Mouse (Mus musculus) liver, embryonic 16.5 days (tissue): ENCODE results near the gene Fcf1. TPM values are rescaled to one million over a fixed set of nuclear protein-coding genes. Genes with fewer than 3 reads are reported as not detected.
A peak's percentile ranks its signal among the peaks of the same experiment; 100 is the strongest.

Experiments
- ATAC-seq: fragments of 200-750 bp; cut with Nextera tagmentation; 2 replicates; pipeline ENCODE4 v1.8.0; 2017; ENCODE audit warnings: low read depth, mild to moderate bottlenecking, moderate number of reproducible peaks, moderate library complexity
- H3K27ac ChIP-seq: fragments of 300-500 bp; sonication (generic); 2 replicates; pipeline ENCODE4 v1.5.1; 2014; ENCODE audit warnings: mild to moderate bottlenecking, low read length
- H3K27me3 ChIP-seq: fragments of 300-500 bp; sonication (generic); 2 replicates; pipeline ENCODE4 v1.6.1; 2014; ENCODE audit warnings: low read depth, low read length, mixed read lengths; ENCODE audit not compliant: control insufficient read depth, insufficient read depth
- H3K36me3 ChIP-seq: fragments of 300-500 bp; sonication (generic); 2 replicates; pipeline ENCODE4 v1.6.1; 2014; ENCODE audit warnings: mild to moderate bottlenecking; ENCODE audit not compliant: control insufficient read depth, insufficient read depth
- H3K4me1 ChIP-seq: fragments of 300-500 bp; sonication (generic); 2 replicates; pipeline ENCODE4 v1.6.1; 2014; ENCODE audit warnings: low read depth, low read length, mixed read lengths; ENCODE audit not compliant: control insufficient read depth
- H3K4me2 ChIP-seq: fragments of 300-500 bp; sonication (generic); 2 replicates; pipeline ENCODE4 v1.6.1; 2014; ENCODE audit warnings: low read depth, low read length, mixed read lengths
- H3K4me3 ChIP-seq: fragments of 300-500 bp; sonication (generic); 2 replicates; pipeline ENCODE4 v1.5.1; 2014; ENCODE audit warnings: low read depth, mild to moderate bottlenecking, low read length
- H3K9ac ChIP-seq: fragments of 300-500 bp; sonication (generic); 2 replicates; pipeline ENCODE4 v1.6.1; 2014; ENCODE audit warnings: low read depth, low read length
- H3K9me3 ChIP-seq: fragments of 300-500 bp; sonication (generic); replicated peaks from 2 replicates; pipeline ENCODE4 v1.6.1; 2016; ENCODE audit warnings: low read length; ENCODE audit not compliant: control insufficient read depth
- whole genome bisulfite sequencing: fragments of 180-500 bp; shearing (Covaris S2); extraction: QIAGEN DNeasy Blood & Tissue Kit; methylation state at CpG from one replicate; pipeline ENCODE4 v1.1.7; 2014; ENCODE audit not compliant: insufficient replicate concordance; 5-methylcytosine and 5-hydroxymethylcytosine counted together
- polyA plus RNA-seq: library from polyadenylated mRNA; unstranded; fragments of >200 nt; fragmentation: Nextera tagmentation; extraction: Ambion mirVana; gene quantifications from 2 replicates; pipeline ENCODE4 v1.2.1, GENCODE M21; 2015

The Fcf1 gene
- polyA plus RNA-seq, 1 experiment from 2014 or later, result 71.0 TPM

DNA sequence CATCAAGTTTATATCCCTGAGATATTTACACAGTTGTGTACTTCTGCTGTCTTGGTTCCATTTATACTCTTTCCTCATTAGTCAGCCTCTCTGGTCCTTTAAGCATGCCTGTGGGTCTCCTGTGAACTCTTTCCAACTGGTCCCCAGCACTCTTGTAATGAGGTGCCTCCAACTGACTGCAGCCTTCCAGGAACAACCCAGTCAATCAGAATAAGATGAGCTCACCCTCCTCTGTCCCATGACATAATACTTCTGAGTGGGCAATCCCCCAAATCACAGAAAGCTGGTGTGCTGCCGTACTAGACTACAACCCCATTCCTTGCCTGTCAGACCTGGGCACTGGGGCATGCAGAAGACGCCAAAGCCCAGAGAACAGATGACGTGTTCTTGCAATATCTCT, 14.4 kb upstream of the Fcf1 start:
- Histone ChIP-seq H3K36me3 (peaks cover 10% of the 10 kb centered on the region), H3K4me3 (no peak overlapping the region), H3K9ac (no peak overlapping the region), H3K4me2 (no peak overlapping the region), H3K27me3 (no peaks in the 10 kb centered on the region), H3K27ac (no peak overlapping the region), H3K9me3 (no peaks in the 10 kb centered on the region), H3K4me1 (no peaks in the 10 kb centered on the region; the same call in 1 of the 2 replicates)
- ATAC-seq, result no peak
- WGBS, result 89% methylated on average over 3 of the region's 3 CpGs

GRCm38 (mm10) chr12:84958794-84959356, 11.8 kb upstream of the Fcf1 start:
- H3K4me3 ChIP-seq, result no peak overlapping the region
- WGBS, result 62% methylated on average over 1 of the region's 1 CpGs
- H3K9ac ChIP-seq, result no peak overlapping the region
- peaks cover 18% of the 10 kb centered on the region for H3K4me1 ChIP-seq
- H3K9me3 ChIP-seq, result no peaks in the 10 kb centered on the region
- no peak for ATAC-seq
- no peaks in the 10 kb centered on the region for H3K27me3 ChIP-seq
- no peak overlapping the region for H3K27ac ChIP-seq
- H3K4me2 ChIP-seq, result no peak overlapping the region
- peaks cover 14% of the 10 kb centered on the region for H3K36me3 ChIP-seq

DNA sequence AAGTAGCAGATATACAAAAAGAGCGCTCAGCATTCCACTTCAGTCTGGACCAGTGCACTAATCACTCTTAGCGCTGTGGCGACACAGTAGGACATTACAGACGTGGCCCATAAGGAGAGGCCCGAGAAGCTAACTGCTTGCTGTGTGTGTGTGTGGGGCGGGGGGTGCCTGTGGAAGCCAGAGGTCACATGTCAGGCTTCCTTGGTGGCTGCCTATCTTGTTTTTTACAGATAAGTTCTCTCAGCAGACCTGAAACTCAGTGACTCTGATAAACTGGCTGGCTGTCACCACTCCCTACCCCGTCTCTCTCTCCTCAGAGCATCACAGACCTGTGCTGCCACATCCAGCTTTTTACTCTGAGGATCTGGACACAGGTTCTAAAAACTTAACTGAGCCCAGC, 8.1 kb upstream of the Fcf1 start:
- no peaks in the 10 kb centered on the region for H3K9me3 ChIP-seq
- H3K9ac ChIP-seq, result peak overlapping the region; percentile 51
- no peaks in the 10 kb centered on the region for H3K27me3 ChIP-seq
- H3K4me3 ChIP-seq, result peak overlapping the region; percentile 8
- H3K4me1 ChIP-seq, result peaks cover 29% of the 10 kb centered on the region
- peak overlapping the region; percentile 64 for H3K4me2 ChIP-seq
- peak overlapping the region; percentile 87 for H3K27ac ChIP-seq
- WGBS, result 25% methylated on average over 7 of the region's 7 CpGs
- ATAC-seq, result peak; percentile 99
- H3K36me3 ChIP-seq, result peaks cover 24% of the 10 kb centered on the region

DNA sequence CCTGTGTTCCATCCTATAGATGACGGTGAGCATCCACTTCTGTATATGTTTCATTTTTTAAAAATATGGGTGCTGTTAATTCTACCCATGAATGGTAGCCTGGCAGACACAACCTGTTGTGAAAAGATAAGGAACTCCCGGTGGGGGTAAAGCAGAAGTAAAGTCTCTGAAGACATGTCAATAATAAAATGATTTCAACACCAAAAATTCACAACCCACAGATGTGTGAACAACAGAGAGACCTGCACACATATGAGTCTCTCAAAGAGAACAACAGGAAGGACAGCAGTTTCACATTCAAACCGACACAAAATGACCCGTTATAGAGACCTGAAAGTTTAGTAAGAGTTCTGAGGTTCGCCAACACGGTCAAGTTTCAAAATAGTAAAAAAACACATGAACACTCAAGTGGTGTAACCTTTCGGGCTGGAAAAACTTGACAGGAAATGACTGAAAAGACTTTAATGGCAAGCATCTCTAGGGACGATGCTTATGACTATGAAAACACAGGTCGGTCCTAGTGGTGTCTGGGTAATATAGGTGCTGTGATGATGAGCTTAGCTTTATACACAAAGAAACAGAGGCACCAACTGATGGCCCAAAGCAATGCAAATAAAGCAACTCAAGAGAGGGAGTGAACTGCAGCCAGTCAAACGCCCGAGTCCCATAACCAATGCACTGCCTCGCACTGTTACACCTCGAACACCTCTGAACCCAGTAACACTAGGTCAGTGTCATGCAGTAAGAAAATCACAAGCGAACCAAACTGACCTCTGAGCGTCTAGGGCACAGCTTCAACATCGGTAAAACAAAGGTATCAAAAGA, 1.7 kb upstream of the Fcf1 start:
- Histone ChIP-seq H3K36me3 (peaks cover 16% of the 10 kb centered on the region), H3K4me2 (peak overlapping the region; percentile 70), H3K27ac (peak overlapping the region; percentile 80), H3K27me3 (no peaks in the 10 kb centered on the region), H3K4me1 (peaks cover 19% of the 10 kb centered on the region), H3K9ac (peak overlapping the region; percentile 91), H3K9me3 (no peaks in the 10 kb centered on the region), H3K4me3 (peak overlapping the region; percentile 84)
- 33% methylated on average over 16 of the region's 16 CpGs for WGBS
- ATAC-seq, result peak; percentile 64

DNA sequence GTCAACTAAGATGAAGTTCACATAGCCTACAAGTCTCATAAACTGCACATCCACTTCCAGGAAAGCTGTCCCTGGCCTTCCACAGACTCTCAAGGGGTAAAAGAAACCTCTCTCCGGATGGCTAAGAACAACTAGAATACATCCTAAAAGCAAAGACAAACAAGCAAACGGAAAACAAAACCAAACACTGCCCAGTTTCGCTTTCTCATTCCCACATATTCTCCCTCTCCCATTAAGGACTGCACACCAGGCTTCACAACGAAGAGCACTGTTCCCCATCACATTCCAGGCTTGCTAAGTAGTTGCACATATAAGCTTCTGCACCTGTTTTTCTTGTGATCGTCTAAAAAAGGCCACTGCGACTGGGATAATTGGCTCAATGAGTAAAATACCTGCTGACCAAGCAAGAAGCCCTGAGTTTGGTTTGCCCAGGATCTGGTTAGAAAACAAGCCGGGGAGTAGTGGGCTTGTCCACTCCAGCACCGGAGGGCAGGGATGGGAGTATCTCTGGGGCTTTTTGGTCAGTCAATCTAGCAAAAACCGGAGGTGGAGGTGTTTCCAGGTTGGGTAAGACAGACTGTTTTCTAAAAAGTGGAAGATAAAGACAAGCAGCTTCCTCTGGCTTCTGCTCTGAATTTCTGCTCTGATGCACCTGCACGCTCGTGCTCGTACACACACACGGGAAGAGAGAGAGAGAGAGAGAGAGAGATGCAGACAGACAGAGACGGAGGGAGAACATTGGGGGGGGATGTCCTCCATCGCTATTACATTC, 855 bp upstream of the Fcf1 start:
- Histone ChIP-seq H3K4me1 (peaks cover 17% of the 10 kb centered on the region), H3K9me3 (no peaks in the 10 kb centered on the region), H3K9ac (peak overlapping the region; percentile 91), H3K36me3 (peaks cover 14% of the 10 kb centered on the region), H3K4me2 (peak overlapping the region; percentile 70), H3K4me3 (peak overlapping the region; percentile 84), H3K27ac (peak overlapping the region; percentile 80), H3K27me3 (no peaks in the 10 kb centered on the region)
- ATAC-seq, result peak; percentile 27; the same call in 1 of the 2 replicates
- WGBS, result 13% methylated on average over 15 of the region's 15 CpGs

GRCm38 (mm10) chr12:84979264-84979862, 8.7 kb downstream of the Fcf1 start:
- Histone ChIP-seq H3K27ac (no peak overlapping the region), H3K27me3 (no peaks in the 10 kb centered on the region), H3K9me3 (no peaks in the 10 kb centered on the region), H3K4me3 (no peak overlapping the region), H3K4me1 (no peaks in the 10 kb centered on the region), H3K4me2 (no peak overlapping the region), H3K36me3 (peaks cover 44% of the 10 kb centered on the region), H3K9ac (no peak overlapping the region)
- ATAC-seq, result no peak
- 59% methylated on average over 2 of the region's 2 CpGs for WGBS

DNA sequence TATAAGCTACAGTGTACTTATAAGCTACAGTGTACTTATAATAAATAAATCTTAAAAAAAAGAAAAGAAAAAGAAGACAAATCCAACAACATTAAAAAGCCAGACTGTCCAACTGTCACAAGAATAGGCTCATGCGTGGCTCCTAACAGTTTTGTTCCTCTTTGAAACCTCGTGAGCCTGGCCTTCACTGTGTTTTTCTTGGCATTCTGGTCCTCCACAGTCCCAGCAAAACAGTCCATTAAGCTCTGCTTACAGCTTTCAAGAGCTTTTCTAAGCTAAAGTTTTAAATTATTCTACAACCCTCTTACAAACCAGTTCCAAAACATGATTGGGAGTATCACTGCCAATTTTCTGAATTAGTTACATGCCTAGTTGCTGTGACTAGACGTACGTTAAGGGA, 18.8 kb downstream of the Fcf1 start:
- Histone ChIP-seq H3K9me3 (no peaks in the 10 kb centered on the region; the same call in 1 of the 2 replicates), H3K36me3 (no peaks in the 10 kb centered on the region), H3K27ac (no peak overlapping the region), H3K9ac (no peak overlapping the region), H3K4me3 (no peak overlapping the region), H3K27me3 (no peaks in the 10 kb centered on the region), H3K4me2 (no peak overlapping the region), H3K4me1 (no peaks in the 10 kb centered on the region; the same call in 1 of the 2 replicates)
- 52% methylated on average over 4 of the region's 4 CpGs for WGBS
- ATAC-seq, result no peak

DNA sequence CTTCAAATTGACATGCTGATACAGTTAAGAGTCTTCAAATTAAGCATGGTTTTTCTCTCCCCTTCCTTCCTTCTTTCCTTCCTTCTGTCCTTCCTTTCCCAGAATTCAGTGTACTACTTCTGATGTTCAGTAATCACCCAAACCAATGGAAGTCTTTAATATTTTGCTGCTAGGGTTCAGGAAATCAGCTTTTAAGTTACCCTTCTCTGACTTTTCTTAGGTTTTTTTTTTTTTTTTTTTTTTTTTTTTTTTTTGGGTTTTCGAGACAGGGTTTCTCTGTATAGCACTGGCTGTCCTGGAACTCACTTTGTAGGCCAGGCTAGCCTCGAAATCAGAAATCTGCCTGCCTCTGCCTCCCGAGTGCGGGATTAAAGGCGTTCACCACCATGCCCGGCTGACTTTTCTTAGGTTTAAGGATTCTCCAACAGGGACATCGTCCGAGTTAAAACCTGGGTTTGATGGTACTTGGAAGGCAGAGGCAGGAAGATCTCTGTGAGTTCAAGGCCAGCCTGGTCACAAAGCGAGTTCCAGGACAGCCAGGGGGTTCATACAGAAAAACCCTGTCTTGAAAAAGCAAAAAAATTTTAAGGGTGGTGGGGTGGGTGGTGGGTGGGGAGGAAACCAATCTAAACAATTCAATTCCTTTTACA, 24.5 kb downstream of the Fcf1 start:
- no peak for ATAC-seq
- Histone ChIP-seq H3K27me3 (no peaks in the 10 kb centered on the region), H3K4me1 (peaks cover 27% of the 10 kb centered on the region), H3K27ac (0 out of 2 replicates have a peak overlapping the region, but pooled peaks have one; percentile 25), H3K9ac (no peak overlapping the region; the same call in 1 of the 2 replicates), H3K4me3 (peak overlapping the region; percentile 81; the same call in 1 of the 2 replicates), H3K9me3 (no peaks in the 10 kb centered on the region; the same call in 1 of the 2 replicates), H3K36me3 (no peaks in the 10 kb centered on the region), H3K4me2 (peak overlapping the region; percentile 98)
- 91% methylated on average over 9 of the region's 9 CpGs for WGBS
